Mouse (Mus musculus): ENCODE results near the gene Mob1b. TPM values are rescaled to one million over a fixed set of nuclear protein-coding genes. Genes with fewer than 3 reads are reported as not detected.
A peak's percentile ranks its signal among the peaks of the same experiment; 100 is the strongest.

Mob1b gene
- polyA plus RNA-seq, 1 experiment from 2014 or later: 9.7 TPM

DNA sequence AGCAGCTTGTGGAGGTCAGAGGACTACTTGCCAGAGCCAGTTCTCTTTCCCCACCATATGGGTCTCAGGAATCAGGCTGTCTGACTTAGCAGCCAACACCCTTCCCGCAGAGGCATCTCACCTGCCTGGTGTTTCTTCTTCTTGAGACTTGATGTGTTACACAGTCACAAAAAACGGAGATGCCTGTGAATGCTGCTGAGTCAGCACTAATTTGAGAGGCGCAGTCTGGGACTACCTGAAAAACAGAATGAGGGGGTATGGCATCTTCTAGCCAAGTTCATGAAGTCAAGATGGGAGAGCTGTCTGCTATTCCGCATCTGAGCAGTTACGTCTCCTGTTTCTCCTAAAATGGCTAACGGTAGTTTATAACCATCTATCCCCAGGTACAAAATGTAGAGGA is 40.1 kb upstream of the Mob1b start:
- no peak for TF ChIP-seq EP300 (IDR thresholded peaks at IDR 0.05)
- TF ChIP-seq CTCF (IDR thresholded peaks at IDR 0.05): no peak
- Histone ChIP-seq H3K27ac (ENCODE audit: low read length) (no peak overlapping the region), H3K4me1 (ENCODE audit: insufficient read depth, low read depth, low read length) (no peaks in the 10 kb centered on the region), H3K36me3 (ENCODE audit: insufficient read depth, low read length) (no peaks in the 10 kb centered on the region), H3K27me3 (replicated peaks; ENCODE audit: insufficient read depth, low read length) (no peaks in the 10 kb centered on the region), H3K9ac (replicated peaks; ENCODE audit: low read depth) (no peak overlapping the region), H3K4me2 (replicated peaks; ENCODE audit: low read depth, low read length) (no peak overlapping the region), H3K9me3 (ENCODE audit: low read length) (no peaks in the 10 kb centered on the region), H3K4me3 (ENCODE audit: low read depth, low read length) (no peak overlapping the region)
- no peak for ATAC-seq
- WGBS: 86% methylated on average over 6 of the region's 6 CpGs
- no peak for DNase-seq (ENCODE audit: low spot score)

DNA sequence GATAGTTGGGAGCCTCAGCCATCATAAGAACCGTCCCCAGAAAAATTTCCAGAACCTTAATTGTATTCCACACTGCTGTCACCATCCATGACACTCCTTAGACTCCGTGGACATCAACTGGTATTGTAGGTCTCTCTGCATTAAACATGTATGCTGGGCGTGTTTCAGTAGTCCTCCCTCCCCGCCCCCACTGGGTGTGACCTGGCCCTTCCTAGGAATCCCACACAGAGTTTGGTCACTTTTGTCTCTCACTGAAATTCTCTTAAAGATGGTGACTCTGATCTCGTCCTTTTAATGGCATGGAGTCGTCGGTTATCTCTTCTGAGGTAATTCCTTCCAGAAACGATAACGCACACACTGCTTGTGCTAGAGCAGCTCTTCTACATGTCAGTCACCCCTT is 36.9 kb upstream of the Mob1b start:
- DNase-seq (ENCODE audit: low spot score) (no peak), ATAC-seq (no peak)
- Histone ChIP-seq H3K9ac (replicated peaks; ENCODE audit: low read depth) (no peak overlapping the region), H3K36me3 (ENCODE audit: insufficient read depth, low read length) (no peaks in the 10 kb centered on the region), H3K9me3 (ENCODE audit: low read length) (no peaks in the 10 kb centered on the region), H3K4me3 (ENCODE audit: low read depth, low read length) (no peak overlapping the region), H3K4me2 (replicated peaks; ENCODE audit: low read depth, low read length) (no peak overlapping the region), H3K27ac (ENCODE audit: low read length) (no peak overlapping the region), H3K27me3 (replicated peaks; ENCODE audit: insufficient read depth, low read length) (no peaks in the 10 kb centered on the region), H3K4me1 (ENCODE audit: insufficient read depth, low read depth, low read length) (no peaks in the 10 kb centered on the region)
- TF ChIP-seq EP300 (IDR thresholded peaks at IDR 0.05): no peak
- no peak for TF ChIP-seq CTCF (IDR thresholded peaks at IDR 0.05)
- 81% methylated on average over 9 of the region's 9 CpGs for WGBS

DNA sequence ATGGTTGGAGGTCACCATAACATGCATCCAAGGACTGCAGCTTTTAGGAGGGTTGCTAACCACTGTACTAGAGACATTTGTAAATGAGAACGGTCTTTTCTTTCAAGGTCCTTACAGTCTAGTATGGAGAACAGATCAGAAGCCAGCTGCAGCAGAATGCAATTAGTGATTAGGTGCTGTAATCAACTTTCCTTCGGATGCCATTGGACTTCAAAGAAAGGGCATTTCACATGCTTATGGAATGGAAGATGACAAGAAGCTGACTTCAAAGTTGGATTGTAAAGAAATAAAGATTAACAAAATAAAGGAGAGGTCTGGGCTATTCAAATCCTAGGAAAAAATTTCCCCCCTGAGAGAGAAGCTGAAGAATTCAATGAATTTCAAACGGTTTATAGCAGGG is 36.4 kb upstream of the Mob1b start:
- no peak overlapping the region for H3K4me3 ChIP-seq (ENCODE audit: low read depth, low read length)
- H3K36me3 ChIP-seq (ENCODE audit: insufficient read depth, low read length): no peaks in the 10 kb centered on the region
- no peak overlapping the region for H3K9ac ChIP-seq (replicated peaks; ENCODE audit: low read depth)
- no peaks in the 10 kb centered on the region for H3K9me3 ChIP-seq (ENCODE audit: low read length)
- H3K27ac ChIP-seq (ENCODE audit: low read length): no peak overlapping the region
- H3K27me3 ChIP-seq (replicated peaks; ENCODE audit: insufficient read depth, low read length): no peaks in the 10 kb centered on the region
- DNase-seq (ENCODE audit: low spot score) (no peak), ATAC-seq (no peak)
- H3K4me2 ChIP-seq (replicated peaks; ENCODE audit: low read depth, low read length): no peak overlapping the region
- WGBS: 28% methylated on average over 3 of the region's 3 CpGs
- no peaks in the 10 kb centered on the region for H3K4me1 ChIP-seq (ENCODE audit: insufficient read depth, low read depth, low read length)
- TF ChIP-seq CTCF (IDR thresholded peaks at IDR 0.05): no peak
- TF ChIP-seq EP300 (IDR thresholded peaks at IDR 0.05): no peak

DNA sequence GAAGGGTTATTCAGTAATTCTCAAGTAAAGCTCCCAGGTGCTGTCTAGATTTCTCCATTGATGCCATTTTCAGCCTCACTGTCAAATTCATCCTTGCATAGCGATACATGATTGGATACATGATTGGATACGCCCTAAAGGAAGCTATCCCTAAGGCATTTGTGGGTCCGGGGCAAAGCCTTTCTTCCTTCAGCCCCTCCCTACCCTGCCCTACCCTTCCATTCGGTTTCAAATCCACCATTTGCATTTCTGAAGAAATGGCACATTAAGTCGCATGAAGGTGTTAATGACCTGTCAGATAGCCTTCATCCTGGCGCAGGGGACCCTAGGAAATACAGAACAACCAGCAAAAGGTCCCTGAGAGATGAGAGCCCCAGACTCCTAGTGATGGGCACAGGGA is 35.3 kb upstream of the Mob1b start:
- Histone ChIP-seq H3K4me1 (ENCODE audit: insufficient read depth, low read depth, low read length) (no peaks in the 10 kb centered on the region), H3K4me3 (ENCODE audit: low read depth, low read length) (no peak overlapping the region), H3K4me2 (replicated peaks; ENCODE audit: low read depth, low read length) (no peak overlapping the region), H3K9ac (replicated peaks; ENCODE audit: low read depth) (no peak overlapping the region), H3K9me3 (ENCODE audit: low read length) (no peaks in the 10 kb centered on the region), H3K27ac (ENCODE audit: low read length) (no peak overlapping the region), H3K36me3 (ENCODE audit: insufficient read depth, low read length) (no peaks in the 10 kb centered on the region), H3K27me3 (replicated peaks; ENCODE audit: insufficient read depth, low read length) (no peaks in the 10 kb centered on the region)
- ATAC-seq: no peak
- TF ChIP-seq EP300 (IDR thresholded peaks at IDR 0.05) (no peak), CTCF (IDR thresholded peaks at IDR 0.05) (no peak)
- DNase-seq (ENCODE audit: low spot score): no peak
- 19% methylated on average over 6 of the region's 6 CpGs for WGBS

DNA sequence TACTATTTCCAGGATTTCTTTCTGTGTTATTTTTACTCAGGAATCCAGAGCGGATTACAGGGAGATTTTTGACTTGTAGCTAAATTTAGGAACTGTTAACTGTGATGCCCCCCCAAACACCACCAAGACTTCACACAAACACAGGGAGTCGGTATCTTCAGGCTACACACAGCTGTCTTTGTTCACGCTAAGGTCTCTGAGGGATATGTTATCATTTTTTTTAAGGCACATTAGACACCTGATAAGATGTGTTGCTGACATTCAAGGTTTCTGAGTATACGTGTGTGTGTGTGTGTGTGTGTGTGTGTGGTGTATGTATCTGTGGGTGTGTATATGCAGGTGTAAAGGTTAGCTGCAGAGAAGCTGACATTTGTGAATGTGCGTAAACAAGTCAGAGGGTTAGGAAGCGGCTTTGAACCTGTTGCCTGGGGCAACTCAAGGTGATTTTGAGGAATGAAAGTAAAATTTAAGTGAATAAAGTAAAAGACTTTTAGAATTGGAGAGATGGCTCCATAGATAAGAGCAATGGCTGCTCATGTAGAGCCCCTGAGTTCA is 34.8 kb upstream of the Mob1b start:
- Histone ChIP-seq H3K27me3 (replicated peaks; ENCODE audit: insufficient read depth, low read length) (no peaks in the 10 kb centered on the region), H3K9me3 (ENCODE audit: low read length) (no peaks in the 10 kb centered on the region), H3K9ac (replicated peaks; ENCODE audit: low read depth) (no peak overlapping the region), H3K4me2 (replicated peaks; ENCODE audit: low read depth, low read length) (no peak overlapping the region), H3K4me1 (ENCODE audit: insufficient read depth, low read depth, low read length) (no peaks in the 10 kb centered on the region), H3K27ac (ENCODE audit: low read length) (no peak overlapping the region), H3K36me3 (ENCODE audit: insufficient read depth, low read length) (no peaks in the 10 kb centered on the region), H3K4me3 (ENCODE audit: low read depth, low read length) (no peak overlapping the region)
- TF ChIP-seq EP300 (IDR thresholded peaks at IDR 0.05): no peak
- TF ChIP-seq CTCF (IDR thresholded peaks at IDR 0.05): no peak
- DNase-seq (ENCODE audit: low spot score) (no peak), ATAC-seq (no peak)
- WGBS: 46% methylated on average over 6 of the region's 6 CpGs

DNA sequence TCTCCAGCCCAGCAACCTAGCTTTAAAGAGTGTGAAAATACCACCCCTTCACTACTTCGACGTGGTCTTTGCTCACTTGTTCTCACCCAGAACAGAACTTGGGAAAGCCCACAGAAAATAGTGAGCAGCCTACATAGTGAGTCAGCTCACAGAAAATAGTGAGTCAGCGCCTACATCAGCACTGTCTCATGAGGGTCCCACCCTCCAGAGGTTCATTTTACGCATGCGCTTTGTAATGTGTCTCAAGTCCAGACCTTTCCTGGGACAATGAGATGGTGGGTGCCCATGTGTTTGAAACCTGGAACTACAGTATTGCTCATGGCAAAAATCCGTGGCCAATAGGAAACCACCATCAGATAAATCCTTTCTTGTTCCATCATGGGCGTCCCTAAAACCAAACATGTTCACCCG is 32.7 kb upstream of the Mob1b start:
- DNase-seq (ENCODE audit: low spot score): no peak
- 74% methylated on average over 8 of the region's 8 CpGs for WGBS
- no peak overlapping the region for H3K9ac ChIP-seq (replicated peaks; ENCODE audit: low read depth)
- H3K4me3 ChIP-seq (ENCODE audit: low read depth, low read length): no peak overlapping the region
- no peaks in the 10 kb centered on the region for H3K36me3 ChIP-seq (ENCODE audit: insufficient read depth, low read length)
- no peak for ATAC-seq
- H3K27me3 ChIP-seq (replicated peaks; ENCODE audit: insufficient read depth, low read length): no peaks in the 10 kb centered on the region
- no peak overlapping the region for H3K4me2 ChIP-seq (replicated peaks; ENCODE audit: low read depth, low read length)
- H3K27ac ChIP-seq (ENCODE audit: low read length): no peak overlapping the region
- no peaks in the 10 kb centered on the region for H3K9me3 ChIP-seq (ENCODE audit: low read length)
- TF ChIP-seq CTCF (IDR thresholded peaks at IDR 0.05): no peak
- H3K4me1 ChIP-seq (ENCODE audit: insufficient read depth, low read depth, low read length): no peaks in the 10 kb centered on the region

DNA sequence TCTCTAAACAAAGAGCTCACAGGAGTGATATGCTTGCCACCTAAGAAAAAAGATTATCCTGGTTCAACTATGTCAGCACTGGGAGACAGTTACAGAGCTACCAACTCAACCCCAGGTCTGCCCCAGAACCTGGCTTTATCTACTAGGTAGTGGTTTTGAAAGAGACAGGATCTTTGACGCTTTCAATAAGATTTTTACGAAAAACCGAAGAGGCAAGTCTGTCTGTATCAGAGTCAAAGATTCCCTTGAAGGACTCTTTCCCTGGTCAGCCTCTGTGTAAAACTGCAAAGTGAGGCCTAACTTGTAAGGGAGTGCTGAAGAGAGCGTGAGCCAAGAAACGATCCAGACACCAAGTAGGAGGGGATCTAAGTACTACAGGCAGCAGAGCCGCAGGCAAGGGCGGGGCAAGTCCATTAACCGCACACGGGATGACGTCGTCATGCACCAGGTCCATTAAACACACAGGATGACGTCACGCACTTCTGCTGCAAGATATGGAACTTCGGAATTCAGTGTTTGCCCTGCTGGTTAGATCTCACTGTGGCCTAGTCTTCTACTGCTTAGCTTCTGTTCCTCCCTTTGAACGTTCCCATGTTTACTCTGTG is 32.0 kb upstream of the Mob1b start:
- no peaks in the 10 kb centered on the region for H3K27me3 ChIP-seq (replicated peaks; ENCODE audit: insufficient read depth, low read length)
- H3K4me3 ChIP-seq (ENCODE audit: low read depth, low read length): no peak overlapping the region
- DNase-seq (ENCODE audit: low spot score) (peak; percentile 83), ATAC-seq (peak; percentile 87)
- H3K9ac ChIP-seq (replicated peaks; ENCODE audit: low read depth): no peak overlapping the region
- TF ChIP-seq EP300 (IDR thresholded peaks at IDR 0.05) (no peak), CTCF (IDR thresholded peaks at IDR 0.05) (no peak)
- no peaks in the 10 kb centered on the region for H3K9me3 ChIP-seq (ENCODE audit: low read length)
- WGBS: 57% methylated on average over 15 of the region's 15 CpGs
- H3K36me3 ChIP-seq (ENCODE audit: insufficient read depth, low read length): no peaks in the 10 kb centered on the region
- H3K4me1 ChIP-seq (ENCODE audit: insufficient read depth, low read depth, low read length): no peaks in the 10 kb centered on the region
- no peak overlapping the region for H3K4me2 ChIP-seq (replicated peaks; ENCODE audit: low read depth, low read length)
- H3K27ac ChIP-seq (ENCODE audit: low read length): no peak overlapping the region

Measured in lung, postnatal 0 days (tissue).